Mouse (Mus musculus): ENCODE data around the gene Pex7. TPM values are rescaled to one million over a fixed set of nuclear protein-coding genes. Genes with fewer than 3 reads are reported as not detected.

The Pex7 gene
- total and polyA plus RNA-seq, 3 experiments, result 15.8 to 22.1 TPM; not detected in 1

DNA sequence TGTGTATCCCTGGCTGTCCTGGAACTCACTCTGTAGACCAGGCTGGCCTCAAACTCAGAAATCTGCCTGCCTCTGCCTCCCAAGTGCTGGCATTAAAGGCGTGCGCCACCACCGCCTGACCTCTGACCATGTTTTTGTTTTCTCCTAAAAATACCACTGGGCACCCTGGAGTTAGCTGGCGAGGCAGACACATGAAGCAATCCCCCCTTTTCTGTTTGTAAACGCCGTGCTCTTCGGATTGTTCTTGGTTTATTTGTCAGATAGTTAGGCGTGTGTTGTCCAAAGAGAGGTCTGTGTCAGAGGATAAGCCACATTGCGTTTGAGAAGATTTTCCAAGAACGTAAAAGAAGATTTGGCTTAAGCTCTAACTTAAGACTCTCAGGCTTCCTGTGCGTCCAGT, 40.9 kb upstream of the Pex7 start:
- no peak overlapping the region for H3K4me3 ChIP-seq (ENCODE audit: control insufficient read depth in 1 of 2, insufficient read depth in 1 of 2, low read depth in 2 of 2, low read length in 2 of 2)
- no peak for TF ChIP-seq GATA1 (IDR thresholded peaks at IDR 0.05; ENCODE audit: low read depth, low read length)
- no peak for TF ChIP-seq ZNF384 (IDR thresholded peaks at IDR 0.05; ENCODE audit: low read depth, low read length)
- no peak for TF ChIP-seq SIN3A (IDR thresholded peaks at IDR 0.05; ENCODE audit: low read length)
- no peak for TF ChIP-seq RAD21 (IDR thresholded peaks at IDR 0.05; ENCODE audit: low read depth, low read length)
- TF ChIP-seq USF1 (IDR thresholded peaks at IDR 0.05; ENCODE audit: low read depth, low read length), result no peak
- no peak for TF ChIP-seq POLR2A (IDR thresholded peaks at IDR 0.05; ENCODE audit: control insufficient read depth in 1 of 2, insufficient read depth in 1 of 2, low read depth in 1 of 2, low read length in 2 of 2, poor library complexity in 1 of 2)
- no peak for TF ChIP-seq TAL1 (IDR thresholded peaks at IDR 0.05; ENCODE audit: low read length)
- no peak for TF ChIP-seq E2F4 (IDR thresholded peaks at IDR 0.05; ENCODE audit: borderline replicate concordance, low read depth, low read length)
- TF ChIP-seq MXI1 (IDR thresholded peaks at IDR 0.05; ENCODE audit: low read depth, low read length), result no peak
- TF ChIP-seq BHLHE40 (IDR thresholded peaks at IDR 0.05; ENCODE audit: borderline replicate concordance, low read depth, low read length), result no peak
- H3K27me3 ChIP-seq (ENCODE audit: control insufficient read depth in 1 of 2, insufficient read depth in 2 of 2, low read length in 2 of 2), result no peaks in the 10 kb centered on the region; a peak in 1 of 4 replicates
- no peaks in the 10 kb centered on the region for H3K36me3 ChIP-seq (ENCODE audit: control insufficient read depth in 1 of 2, insufficient read depth in 2 of 2, low read length in 2 of 2)
- H3K79me2 ChIP-seq (ENCODE audit: control insufficient read depth, insufficient read depth, low read length, poor library complexity), result no peaks in the 10 kb centered on the region
- no peaks in the 10 kb centered on the region for H3K9me3 ChIP-seq (replicated peaks; ENCODE audit: insufficient read depth, low read length)
- no peak for DNase-seq (ENCODE audit: low read depth, low spot score)
- no peak overlapping the region for H3K9ac ChIP-seq (ENCODE audit: control insufficient read depth, low read depth, low read length, poor library complexity, severe bottlenecking)
- no peaks in the 10 kb centered on the region for H3K4me1 ChIP-seq (ENCODE audit: control insufficient read depth in 1 of 2, insufficient read depth in 2 of 2, low read length in 2 of 2)
- H3K27ac ChIP-seq (ENCODE audit: control insufficient read depth, low read depth, low read length), result no peak overlapping the region

DNA sequence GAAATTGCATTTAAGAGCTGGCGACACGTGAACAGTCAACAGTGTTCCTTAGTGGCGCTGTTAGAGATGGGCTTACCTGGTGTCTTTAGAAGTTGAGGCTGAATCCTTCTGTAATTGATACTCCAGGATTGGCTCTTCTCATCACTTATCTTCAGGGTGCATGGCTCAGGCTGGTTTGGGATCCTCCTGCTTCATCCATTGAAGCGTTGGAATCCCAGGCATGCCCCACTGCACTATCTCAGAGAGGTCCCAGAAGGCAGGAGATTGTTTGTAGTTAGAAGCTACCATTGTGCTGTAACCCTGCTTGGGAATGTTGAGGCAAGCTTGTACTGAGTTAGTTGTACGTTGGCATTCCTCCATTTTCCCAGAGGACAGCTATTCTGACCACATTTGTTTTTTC, 40.4 kb upstream of the Pex7 start:
- H3K4me1 ChIP-seq (ENCODE audit: control insufficient read depth in 1 of 2, insufficient read depth in 2 of 2, low read length in 2 of 2), result no peaks in the 10 kb centered on the region
- no peaks in the 10 kb centered on the region for H3K9me3 ChIP-seq (replicated peaks; ENCODE audit: insufficient read depth, low read length)
- TF ChIP-seq GABPA (IDR thresholded peaks at IDR 0.05; ENCODE audit: low read depth, low read length) (no peak), MEF2A (IDR thresholded peaks at IDR 0.05; ENCODE audit: extremely low read depth, insufficient replicate concordance, low read depth, low read length, poor library complexity, severe bottlenecking) (no peak), TAL1 (IDR thresholded peaks at IDR 0.05; ENCODE audit: low read length) (no peak), ZKSCAN1 (IDR thresholded peaks at IDR 0.05; ENCODE audit: low read depth, low read length) (no peak), POLR2A (IDR thresholded peaks at IDR 0.05; ENCODE audit: control insufficient read depth in 1 of 2, insufficient read depth in 1 of 2, low read depth in 1 of 2, low read length in 2 of 2, poor library complexity in 1 of 2) (no peak), SMC3 (IDR thresholded peaks at IDR 0.05; ENCODE audit: low read depth, low read length) (no peak)
- no peaks in the 10 kb centered on the region for H3K36me3 ChIP-seq (ENCODE audit: control insufficient read depth in 1 of 2, insufficient read depth in 2 of 2, low read length in 2 of 2)
- H3K79me2 ChIP-seq (ENCODE audit: control insufficient read depth, insufficient read depth, low read length, poor library complexity), result no peaks in the 10 kb centered on the region
- DNase-seq (ENCODE audit: low read depth, low spot score), result no peak
- no peak overlapping the region for H3K9ac ChIP-seq (ENCODE audit: control insufficient read depth, low read depth, low read length, poor library complexity, severe bottlenecking)
- no peaks in the 10 kb centered on the region; a peak in 1 of 4 replicates for H3K27me3 ChIP-seq (ENCODE audit: control insufficient read depth in 1 of 2, insufficient read depth in 2 of 2, low read length in 2 of 2)
- no peak overlapping the region for H3K27ac ChIP-seq (ENCODE audit: control insufficient read depth, low read depth, low read length)
- H3K4me3 ChIP-seq (ENCODE audit: control insufficient read depth in 1 of 2, insufficient read depth in 1 of 2, low read depth in 2 of 2, low read length in 2 of 2), result no peak overlapping the region

DNA sequence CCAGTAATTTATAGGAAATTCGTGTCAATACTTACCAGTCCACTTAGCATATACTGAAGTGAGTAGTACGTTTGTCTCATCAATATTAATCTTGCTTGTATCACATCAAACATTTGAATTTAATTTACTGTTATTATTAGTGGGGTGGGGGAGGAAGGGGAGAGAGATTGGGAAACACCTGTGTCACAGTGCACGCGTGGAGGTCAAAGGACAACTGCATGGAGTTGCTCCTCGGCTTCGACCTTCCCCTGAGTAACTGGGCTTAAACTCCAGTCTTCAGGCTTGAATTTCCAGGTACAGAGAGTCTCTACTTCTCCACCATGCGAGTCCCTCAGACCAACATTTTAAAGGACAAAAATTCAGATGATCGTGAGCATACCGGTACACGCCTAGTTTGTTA, 40.0 kb upstream of the Pex7 start:
- Histone ChIP-seq H3K4me1 (ENCODE audit: control insufficient read depth in 1 of 2, insufficient read depth in 2 of 2, low read length in 2 of 2) (no peaks in the 10 kb centered on the region), H3K27ac (ENCODE audit: control insufficient read depth, low read depth, low read length) (no peak overlapping the region)

More for the DNA sequence above, 40.0 kb upstream of the Pex7 start:
- no peaks in the 10 kb centered on the region for H3K79me2 ChIP-seq (ENCODE audit: control insufficient read depth, insufficient read depth, low read length, poor library complexity)
- no peaks in the 10 kb centered on the region for H3K36me3 ChIP-seq (ENCODE audit: control insufficient read depth in 1 of 2, insufficient read depth in 2 of 2, low read length in 2 of 2)
- no peak for TF ChIP-seq JUND (IDR thresholded peaks at IDR 0.05; ENCODE audit: low read depth, low read length)
- no peak for TF ChIP-seq RAD21 (IDR thresholded peaks at IDR 0.05; ENCODE audit: low read depth, low read length)
- no peak for TF ChIP-seq KAT2A (conservative IDR thresholded peaks at IDR 0.05; ENCODE audit: low read depth, low read length)
- no peak overlapping the region for H3K9ac ChIP-seq (ENCODE audit: control insufficient read depth, low read depth, low read length, poor library complexity, severe bottlenecking)
- H3K27me3 ChIP-seq (ENCODE audit: control insufficient read depth in 1 of 2, insufficient read depth in 2 of 2, low read length in 2 of 2), result no peaks in the 10 kb centered on the region; a peak in 1 of 4 replicates
- H3K4me3 ChIP-seq (ENCODE audit: control insufficient read depth in 1 of 2, insufficient read depth in 1 of 2, low read depth in 2 of 2, low read length in 2 of 2), result no peak overlapping the region
- no peak for DNase-seq (ENCODE audit: low read depth, low spot score)
- H3K9me3 ChIP-seq (replicated peaks; ENCODE audit: insufficient read depth, low read length), result no peaks in the 10 kb centered on the region
